Mouse (Mus musculus) MEL (cell line): ENCODE results near the gene Rtp3. TPM values are rescaled to one million over a fixed set of nuclear protein-coding genes. Genes with fewer than 3 reads are reported as not detected.

Experiments used
- DNase-seq: peaks from one replicate; pipeline ENCODE4 v3.0.0; 2011; ENCODE audit warnings: low read depth, low spot score
- H3K27ac ChIP-seq: 2 replicates; pipeline ENCODE4 v1.5.1; 2012; ENCODE audit warnings: low read depth, mild to moderate bottlenecking, control low read depth, low read length, moderate library complexity; ENCODE audit not compliant: control insufficient read depth
- H3K27me3 ChIP-seq, 2 experiments: fragments of 150-350 bp in 1 of 2; sonication (generic) in 1 of 2; 2 replicates each; pipeline ENCODE4 v1.6.1; 2012; ENCODE audit warnings: low read length in 2 of 2, mild to moderate bottlenecking in 2 of 2, improper control_type of control experiment in 1 of 2, moderate library complexity in 1 of 2; ENCODE audit not compliant: insufficient read depth in 2 of 2, control insufficient read depth in 1 of 2
- H3K36me3 ChIP-seq, 2 experiments: 2 replicates each; pipeline ENCODE4 v1.6.1; 2012 to 2014; ENCODE audit warnings: low read length in 2 of 2, improper control_type of control experiment in 1 of 2, inconsistent platforms in 1 of 2, mild to moderate bottlenecking in 1 of 2; ENCODE audit not compliant: insufficient read depth in 2 of 2, control insufficient read depth in 1 of 2
- H3K4me1 ChIP-seq, 2 experiments: fragments of 150-350 bp in 1 of 2; sonication (generic) in 1 of 2; 2 replicates each; pipeline ENCODE4 v1.6.1; 2012; ENCODE audit warnings: low read length in 2 of 2, improper control_type of control experiment in 1 of 2, mild to moderate bottlenecking in 1 of 2; ENCODE audit not compliant: insufficient read depth in 2 of 2, control insufficient read depth in 1 of 2
- H3K4me3 ChIP-seq, 2 experiments: fragments of 150-350 bp in 1 of 2; sonication (generic) in 1 of 2; 2 replicates each; pipeline ENCODE4 v1.5.1; 2012; ENCODE audit warnings: low read depth in 2 of 2, low read length in 2 of 2, mild to moderate bottlenecking in 2 of 2, moderate library complexity in 2 of 2, control low read depth in 1 of 2, improper control_type of control experiment in 1 of 2; ENCODE audit not compliant: control insufficient read depth in 1 of 2, insufficient read depth in 1 of 2
- H3K79me2 ChIP-seq: 2 replicates; pipeline ENCODE4 v1.6.1; 2012; ENCODE audit warnings: mild to moderate bottlenecking, low read length, moderate library complexity; ENCODE audit not compliant: control insufficient read depth, poor library complexity, insufficient read depth
- H3K9ac ChIP-seq: 2 replicates; pipeline ENCODE4 v1.6.1; 2012; ENCODE audit warnings: low read depth, mild to moderate bottlenecking, control low read depth, low read length, moderate library complexity; ENCODE audit not compliant: control insufficient read depth, poor library complexity, severe bottlenecking
- H3K9me3 ChIP-seq: fragments of 150-350 bp; sonication (generic); replicated peaks from 2 replicates; pipeline ENCODE4 v1.6.1; 2012; ENCODE audit warnings: mild to moderate bottlenecking, low read length, improper control_type of control experiment, moderate library complexity; ENCODE audit not compliant: insufficient read depth
- BHLHE40 ChIP-seq: IDR thresholded peaks from 2 replicates; pipeline ENCODE4 v1.6.1; 2012; ENCODE audit warnings: low read depth, mild to moderate bottlenecking, inconsistent platforms, low read length, improper control_type of control experiment, borderline replicate concordance
- CHD1 ChIP-seq: IDR thresholded peaks from 2 replicates; pipeline ENCODE4 v1.6.1; 2012; ENCODE audit warnings: low read depth, mild to moderate bottlenecking, inconsistent platforms, low read length, improper control_type of control experiment
- E2F4 ChIP-seq: IDR thresholded peaks from 2 replicates; pipeline ENCODE4 v1.6.1; 2011; ENCODE audit warnings: low read depth, low read length, improper control_type of control experiment, borderline replicate concordance
- GABPA ChIP-seq: IDR thresholded peaks from 2 replicates; pipeline ENCODE4 v1.6.1; 2012; ENCODE audit warnings: low read depth, mild to moderate bottlenecking, inconsistent platforms, low read length, improper control_type of control experiment, moderate library complexity
- JUND ChIP-seq: IDR thresholded peaks from 2 replicates; pipeline ENCODE4 v1.6.1; 2011; ENCODE audit warnings: low read depth, mild to moderate bottlenecking, improper control_type of control experiment, low read length
- MAX ChIP-seq: IDR thresholded peaks from 2 replicates; pipeline ENCODE4 v1.6.1; 2011; ENCODE audit warnings: low read length, improper control_type of control experiment
- MEF2A ChIP-seq: IDR thresholded peaks from 2 replicates; pipeline ENCODE4 v1.6.1; 2014; ENCODE audit warnings: low read depth, mild to moderate bottlenecking, inconsistent platforms, low read length, improper control_type of control experiment; ENCODE audit not compliant: poor library complexity, insufficient replicate concordance, severe bottlenecking; ENCODE audit errors: extremely low read depth
- MXI1 ChIP-seq: IDR thresholded peaks from 2 replicates; pipeline ENCODE4 v1.6.1; 2011; ENCODE audit warnings: mild to moderate bottlenecking, low read depth, low read length, improper control_type of control experiment
- MYC ChIP-seq: IDR thresholded peaks from 2 replicates; pipeline ENCODE4 v1.6.1; 2011; ENCODE audit warnings: low read depth, mild to moderate bottlenecking, low read length, improper control_type of control experiment, moderate library complexity
- POLR2AphosphoS2 ChIP-seq: IDR thresholded peaks from 2 replicates; pipeline ENCODE4 v1.6.1; 2011; ENCODE audit warnings: low read length, improper control_type of control experiment
- TBP ChIP-seq: IDR thresholded peaks from 2 replicates; pipeline ENCODE4 v1.8.0; 2011; ENCODE audit warnings: low read depth, low read length, improper control_type of control experiment
- UBTF ChIP-seq: IDR thresholded peaks from 2 replicates; pipeline ENCODE4 v1.6.1; 2012; ENCODE audit warnings: low read depth, mild to moderate bottlenecking, inconsistent platforms, low read length, improper control_type of control experiment, moderate library complexity, borderline replicate concordance; ENCODE audit not compliant: insufficient read depth
- ZKSCAN1 ChIP-seq: IDR thresholded peaks from 2 replicates; pipeline ENCODE4 v1.6.1; 2012; ENCODE audit warnings: low read depth, mild to moderate bottlenecking, inconsistent platforms, low read length, improper control_type of control experiment, moderate library complexity
- ZNF384 ChIP-seq: IDR thresholded peaks from 2 replicates; pipeline ENCODE4 v1.6.1; 2012; ENCODE audit warnings: low read depth, mild to moderate bottlenecking, inconsistent platforms, low read length, improper control_type of control experiment
- polyA plus RNA-seq, 2 experiments: library from polyadenylated mRNA; stranded (reverse) in 1 of 2; unstranded in 1 of 2; fragments of >175 nt in 1 of 2; fragments of >200 nt in 1 of 2; gene quantifications; 2 replicates each; pipeline versions ENCODE4 v1.2.1 to v1.2.4; 2012; ENCODE audit warnings: low replicate concordance in 2 of 2, low read depth in 1 of 2; ENCODE audit not compliant: insufficient read length in 2 of 2, insufficient read depth in 1 of 2, missing spikeins in 1 of 2
- total RNA-seq: library from RNA; depleted of rRNA; stranded (reverse); fragments of 300-350 nt; gene quantifications from 2 replicates; pipeline ENCODE4 v1.2.3, GENCODE M21; 2012; rRNA removed

Rtp3 gene
- total and polyA plus RNA-seq, 3 experiments = not detected

- Histone ChIP-seq H3K4me1 (no peaks in the 10 kb centered on the region), H3K27ac (no peak overlapping the region), H3K4me3 (no peak overlapping the region), H3K9ac (no peak overlapping the region), H3K36me3 (no peaks in the 10 kb centered on the region), H3K27me3 (no peaks in the 10 kb centered on the region), H3K79me2 (no peaks in the 10 kb centered on the region), H3K9me3 (no peaks in the 10 kb centered on the region)
- DNase-seq = no peak
- TF ChIP-seq TBP (no peak), JUND (no peak), POLR2AphosphoS2 (no peak), MAX (no peak), UBTF (no peak), MEF2A (no peak), MXI1 (no peak), BHLHE40 (no peak), GABPA (no peak), ZNF384 (no peak), CHD1 (no peak), MYC (no peak), ZKSCAN1 (no peak)
Measured at GRCm38 (mm10) chr9:110937506-110938490, 52.6 kb downstream of the Rtp3 start.

GRCm38 (mm10) chr9:110935941-110936340 lies 54.4 kb downstream of the Rtp3 start:
- DNase-seq = no peak
- no peaks in the 10 kb centered on the region for H3K36me3 ChIP-seq
- no peaks in the 10 kb centered on the region for H3K4me1 ChIP-seq
- no peaks in the 10 kb centered on the region for H3K27me3 ChIP-seq
- no peak overlapping the region for H3K9ac ChIP-seq
- TF ChIP-seq TBP = no peak
- TF ChIP-seq E2F4 = no peak
- H3K4me3 ChIP-seq = no peak overlapping the region
- no peaks in the 10 kb centered on the region for H3K9me3 ChIP-seq
- no peaks in the 10 kb centered on the region for H3K79me2 ChIP-seq
- H3K27ac ChIP-seq = no peak overlapping the region

Other genes with a start within 250 kb of the Rtp3 start
- not detected in 2 replicates for gene Myl3, start 248.7 kb downstream of the Rtp3 start, total RNA-seq
- gene Myl3, start 248.7 kb downstream of the Rtp3 start, polyA plus RNA-seq = not detected
- 0.15 and 0.33 TPM in 2 replicates for gene Pth1r, start 243.4 kb downstream of the Rtp3 start, total RNA-seq
- under 1 TPM in 1 of 2 experiments, not detected in 1; 0.77 TPM for gene Pth1r, start 243.4 kb downstream of the Rtp3 start, polyA plus RNA-seq
- not detected in 2 replicates for gene Prss42, start 192.4 kb downstream of the Rtp3 start, total RNA-seq
- not detected for gene Prss42, start 192.4 kb downstream of the Rtp3 start, polyA plus RNA-seq
- not detected in 2 replicates for gene Prss44, start 176.6 kb downstream of the Rtp3 start, total RNA-seq
- gene Prss44, start 176.6 kb downstream of the Rtp3 start, polyA plus RNA-seq = not detected
- gene Prss43, start 163.9 kb downstream of the Rtp3 start, total RNA-seq = not detected in 2 replicates
- gene Prss43, start 163.9 kb downstream of the Rtp3 start, polyA plus RNA-seq = not detected
- gene Prss45, start 156.0 kb downstream of the Rtp3 start, total RNA-seq = not detected in 2 replicates
- not detected for gene Prss45, start 156.0 kb downstream of the Rtp3 start, polyA plus RNA-seq
- gene Prss46, start 146.1 kb downstream of the Rtp3 start, total RNA-seq = not detected in 2 replicates
- gene Prss46, start 146.1 kb downstream of the Rtp3 start, polyA plus RNA-seq = not detected
- not detected in 2 replicates for gene Prss50, start 132.6 kb downstream of the Rtp3 start, total RNA-seq
- not detected for gene Prss50, start 132.6 kb downstream of the Rtp3 start, polyA plus RNA-seq
- gene Als2cl, start 110.7 kb downstream of the Rtp3 start, total RNA-seq = not detected in 2 replicates
- under 1 TPM in 1 of 2 experiments, not detected in 1; 0.21 TPM for gene Als2cl, start 110.7 kb downstream of the Rtp3 start, polyA plus RNA-seq
- gene Tmie, start 110.5 kb downstream of the Rtp3 start, total RNA-seq = not detected in 2 replicates
- not detected for gene Tmie, start 110.5 kb downstream of the Rtp3 start, polyA plus RNA-seq
- gene Fam240a, start 73.7 kb downstream of the Rtp3 start, total RNA-seq = not detected in 2 replicates
- not detected for gene Fam240a, start 73.7 kb downstream of the Rtp3 start, polyA plus RNA-seq
- not detected in 2 replicates for gene Tdgf1, start 44.4 kb downstream of the Rtp3 start, total RNA-seq
- not detected for gene Tdgf1, start 44.4 kb downstream of the Rtp3 start, polyA plus RNA-seq
- gene Lrrc2, start 39.0 kb downstream of the Rtp3 start, total RNA-seq = not detected in 2 replicates
- gene Lrrc2, start 39.0 kb downstream of the Rtp3 start, polyA plus RNA-seq = under 1 TPM in 1 of 2 experiments, not detected in 1; 0.07 TPM
- gene Ltf, start 28.7 kb upstream of the Rtp3 start, total RNA-seq = not detected in 2 replicates
- under 1 TPM in 1 of 2 experiments, not detected in 1; 0.11 TPM for gene Ltf, start 28.7 kb upstream of the Rtp3 start, polyA plus RNA-seq
- 0.19 and 0.23 TPM in 2 replicates for gene Ccrl2, start 66.9 kb upstream of the Rtp3 start, total RNA-seq
- under 1 TPM in 1 of 2 experiments, not detected in 1; 0.75 TPM for gene Ccrl2, start 66.9 kb upstream of the Rtp3 start, polyA plus RNA-seq
- 26.0 and 28.4 TPM in 2 replicates for gene Lrrfip2, start 127.0 kb upstream of the Rtp3 start, total RNA-seq
- 10 to 100 TPM in 1 of 2 experiments, not detected in 1; 42.7 TPM for gene Lrrfip2, start 127.0 kb upstream of the Rtp3 start, polyA plus RNA-seq